Mouse (Mus musculus) E14TG2a.4 (cell line): ENCODE measurements around the gene Ring1.
"Not testable (repeated sequence)": the region's sequence is repeated elsewhere in the genome, so short reads cannot be mapped to it uniquely, and the experiment has no call there.

Experiments
- H3K27me3 ChIP-seq: 2 replicates; pipeline ENCODE4 v1.6.1; 2014; ENCODE audit warnings: low read length, control low read depth; ENCODE audit not compliant: insufficient read depth
- H3K36me3 ChIP-seq: 2 replicates; pipeline ENCODE4 v1.6.1; 2014; ENCODE audit warnings: low read length, control low read depth; ENCODE audit not compliant: insufficient read depth
- H3K4me1 ChIP-seq: replicated peaks from 2 replicates; pipeline ENCODE4 v1.6.1; 2014; ENCODE audit warnings: low read depth, low read length, control low read depth
- H3K4me3 ChIP-seq: replicated peaks from 2 replicates; pipeline ENCODE4 v1.5.1; 2014; ENCODE audit warnings: mild to moderate bottlenecking, low read length
- H3K9me3 ChIP-seq: 2 replicates; pipeline ENCODE4 v1.6.1; 2014; ENCODE audit warnings: low read length, control low read depth
- CTCF ChIP-seq: conservative IDR thresholded peaks from 2 replicates; pipeline ENCODE4 v1.5.1; 2014; ENCODE audit warnings: low read length
- NANOG ChIP-seq: IDR thresholded peaks from 2 replicates; pipeline ENCODE4 v1.6.1; 2014; ENCODE audit warnings: borderline replicate concordance, low read length, mixed read lengths
- POU5F1 ChIP-seq: IDR thresholded peaks from 2 replicates; pipeline ENCODE4 v1.6.1; 2014; ENCODE audit warnings: low read length, borderline replicate concordance

The Ring1 gene

GRCm38 (mm10) chr17:33982136-33982535, 42.3 kb downstream of the Ring1 start:
- peak overlapping the region; percentile 85; the same call in 1 of the 2 replicates for H3K4me3 ChIP-seq
- TF ChIP-seq CTCF = peak; percentile 92
- H3K36me3 ChIP-seq, H3K9me3 ChIP-seq: not testable (repeated sequence)
- H3K27me3 ChIP-seq = peaks cover 22% of the 10 kb centered on the region
- peaks cover 51% of the 10 kb centered on the region for H3K4me1 ChIP-seq

GRCm38 (mm10) chr17:33981192-33981909, 43.1 kb downstream of the Ring1 start:
- H3K9me3 ChIP-seq, H3K36me3 ChIP-seq: not testable (repeated sequence)
- Histone ChIP-seq H3K27me3 (peaks cover 27% of the 10 kb centered on the region), H3K4me3 (peak overlapping the region; percentile 85), H3K4me1 (peaks cover 54% of the 10 kb centered on the region)
- TF ChIP-seq CTCF = peak; percentile 1; the same call in 1 of the 2 replicates

- Histone ChIP-seq H3K36me3 (no peaks in the 10 kb centered on the region), H3K4me3 (peak overlapping the region; percentile 85), H3K9me3 (no peaks in the 10 kb centered on the region), H3K27me3 (peaks cover 29% of the 10 kb centered on the region), H3K4me1 (peaks cover 53% of the 10 kb centered on the region)
- TF ChIP-seq NANOG (no peak), POU5F1 (no peak), CTCF (no peak)
These were observed 44.1 kb downstream of the Ring1 start for GRCm38 (mm10) chr17:33980181-33981035.

GRCm38 (mm10) chr17:33979512-33980050, 44.9 kb downstream of the Ring1 start:
- Histone ChIP-seq H3K4me1 (peaks cover 50% of the 10 kb centered on the region), H3K4me3 (0 out of 2 replicates have a peak overlapping the region, but pooled peaks have one; percentile 85), H3K36me3 (no peaks in the 10 kb centered on the region), H3K9me3 (no peaks in the 10 kb centered on the region), H3K27me3 (peaks cover 29% of the 10 kb centered on the region)
- TF ChIP-seq POU5F1 (no peak), NANOG (no peak), CTCF (no peak)

GRCm38 (mm10) chr17:33978631-33979031, 45.8 kb downstream of the Ring1 start:
- H3K27me3 ChIP-seq = peaks cover 33% of the 10 kb centered on the region
- no peaks in the 10 kb centered on the region for H3K36me3 ChIP-seq
- peaks cover 50% of the 10 kb centered on the region for H3K4me1 ChIP-seq
- peak overlapping the region; percentile 82 for H3K4me3 ChIP-seq
- H3K9me3 ChIP-seq = no peaks in the 10 kb centered on the region
- TF ChIP-seq POU5F1 = no peak
- TF ChIP-seq CTCF = no peak
- no peak for TF ChIP-seq NANOG

- no peak for TF ChIP-seq NANOG
- no peak for TF ChIP-seq CTCF
- TF ChIP-seq POU5F1 = no peak
These were observed 46.5 kb downstream of the Ring1 start for GRCm38 (mm10) chr17:33977861-33978557.

GRCm38 (mm10) chr17:33973572-33973971, 50.9 kb downstream of the Ring1 start:
- TF ChIP-seq CTCF (no peak), NANOG (no peak), POU5F1 (no peak)
- Histone ChIP-seq H3K36me3 (no peaks in the 10 kb centered on the region), H3K9me3 (no peaks in the 10 kb centered on the region)

More at GRCm38 (mm10) chr17:33977861-33978557, 46.5 kb downstream of the Ring1 start:
- H3K36me3 ChIP-seq = no peaks in the 10 kb centered on the region
- H3K9me3 ChIP-seq = no peaks in the 10 kb centered on the region
- H3K4me1 ChIP-seq = peaks cover 50% of the 10 kb centered on the region
- H3K27me3 ChIP-seq = peaks cover 33% of the 10 kb centered on the region
- H3K4me3 ChIP-seq = peak overlapping the region; percentile 82

GRCm38 (mm10) chr17:33972691-33973090, 51.8 kb downstream of the Ring1 start:
- peaks cover 18% of the 10 kb centered on the region for H3K4me1 ChIP-seq

More at GRCm38 (mm10) chr17:33973572-33973971, 50.9 kb downstream of the Ring1 start:
- Histone ChIP-seq H3K4me1 (peaks cover 19% of the 10 kb centered on the region), H3K4me3 (no peak overlapping the region), H3K27me3 (peaks cover 25% of the 10 kb centered on the region)

More at GRCm38 (mm10) chr17:33972691-33973090, 51.8 kb downstream of the Ring1 start:
- H3K27me3 ChIP-seq = peaks cover 16% of the 10 kb centered on the region
- no peak overlapping the region for H3K4me3 ChIP-seq
- no peak for TF ChIP-seq NANOG
- no peak for TF ChIP-seq CTCF
- TF ChIP-seq POU5F1 = no peak
- H3K9me3 ChIP-seq = no peaks in the 10 kb centered on the region
- H3K36me3 ChIP-seq = no peaks in the 10 kb centered on the region
